ENCODE assay signal across 8 mouse cellular contexts in genomic region chr16:77593828-77594421, GRCm38 (mm10). TPM values are rescaled to one million over a fixed set of nuclear protein-coding genes. Genes with fewer than 3 reads are reported as not detected.
DNase-seq lines count a peak whose midpoint lies in the region; ATAC-seq lines count a peak whose summit lies in the region.
"Had no signal": no experiment of that assay in that cellular context is flagged by ENCODE, and none has a peak within 500 bp of the region (broad histone marks: within the 10 kb centered on the region; RNA-seq: fewer than 3 reads in every experiment).

No protein-coding gene starts in this region.

- 0 out of 2 replicates have a peak overlapping the region, but pooled peaks have one; percentile 20 for H3K27ac ChIP-seq in kidney, embryonic 16.5 days (ENCODE audit: low read length)
- H3K27ac ChIP-seq in limb, embryonic 15.5 days: peak overlapping the region; percentile 71

- H3K9me3 ChIP-seq in kidney, embryonic 16.5 days (ENCODE audit: low read length): no peaks in the 10 kb centered on the region
- H3K9me3 ChIP-seq in limb, embryonic 15.5 days: no peaks in the 10 kb centered on the region

- H3K4me3 ChIP-seq in kidney, embryonic 16.5 days (ENCODE audit: low read length): peak overlapping the region; percentile 1
- no peak overlapping the region for H3K4me3 ChIP-seq in limb, embryonic 15.5 days

- no peaks in the 10 kb centered on the region for H3K27me3 ChIP-seq in kidney, embryonic 16.5 days (ENCODE audit: insufficient read depth, low read length)
- no peaks in the 10 kb centered on the region for H3K27me3 ChIP-seq in limb, embryonic 15.5 days

- ATAC-seq in kidney, embryonic 16.5 days (ENCODE audit: low FRiP score, low TSS enrichment): no peak
- no peak for ATAC-seq in limb, embryonic 15.5 days (ENCODE audit: insufficient number of reproducible peaks, low FRiP score, low TSS enrichment, low read depth)

- WGBS in kidney, embryonic 16.5 days: 45% methylated on average over 12 of the region's 12 CpGs
- WGBS in limb, embryonic 15.5 days: 46% methylated on average over 12 of the region's 12 CpGs

- no peaks in the 10 kb centered on the region for H3K36me3 ChIP-seq in kidney, embryonic 16.5 days (ENCODE audit: insufficient read depth, low read length)
- H3K36me3 ChIP-seq in limb, embryonic 15.5 days: no peaks in the 10 kb centered on the region

- peak overlapping the region; percentile 30; the same call in 1 of the 2 replicates for H3K4me2 ChIP-seq in kidney, embryonic 16.5 days (replicated peaks; ENCODE audit: low read depth, low read length)
- peak overlapping the region; percentile 14; the same call in 1 of the 2 replicates for H3K4me2 ChIP-seq in limb, embryonic 15.5 days

- peak; percentile 80 for DNase-seq in adrenal gland, postnatal 14 days
- peak; percentile 78 to 82 for DNase-seq in cerebellum, postnatal 36 days
- peak; percentile 83 to 87 for DNase-seq in heart, adult 18-20 months
- peak; percentile 81 for DNase-seq in ovary, adult 18-20 months (ENCODE audit: low spot score)
- DNase-seq in thymus, postnatal 36 days: no peak

- no peak overlapping the region for H3K9ac ChIP-seq in kidney, embryonic 16.5 days (replicated peaks; ENCODE audit: low read length)
- H3K9ac ChIP-seq in limb, embryonic 15.5 days: no peak overlapping the region

- peaks cover 9% of the 10 kb centered on the region; the same call in 1 of the 2 replicates for H3K4me1 ChIP-seq in kidney, embryonic 16.5 days (ENCODE audit: insufficient read depth, low read length)
- H3K4me1 ChIP-seq in limb, embryonic 15.5 days: peaks cover 8% of the 10 kb centered on the region

RNA-seq across cellular contexts. Expression of gene Gm11146, which starts 8.0 kb away (rescaled TPM):
- not detected in 2 replicates for total RNA-seq in adrenal gland, postnatal 14 days (2021)
- not detected for total RNA-seq in heart, adult 18-20 months (2021)
- not detected in 2 replicates for polyA plus RNA-seq in kidney, embryonic 16.5 days (2015; fragmentation: Nextera tagmentation; extraction: Ambion mirVana)
- polyA plus RNA-seq in limb, embryonic 15.5 days (2015; fragmentation: Nextera tagmentation; extraction: Ambion mirVana): not detected in 2 replicates
- total RNA-seq: common myeloid progenitor, adult 5-6 weeks had no signal

Comparison
In these comparisons a context has a peak if more than half of its experiments do, and no peak if none do; other contexts are left out.
1. DNase-seq: peak in adrenal gland, postnatal 14 days (single experiment), cerebellum, postnatal 36 days (2 of 2), heart, adult 18-20 months (2 of 2) and ovary, adult 18-20 months (single experiment); none in thymus, postnatal 36 days (0 of 2).